Mouse (Mus musculus) Patski (cell line): ENCODE results near the gene Cdc42bpg. TPM values are rescaled to one million over a fixed set of nuclear protein-coding genes. Genes with fewer than 3 reads are reported as not detected.

ENCODE experiments used
- ATAC-seq: fragments of 100-300 bp; one replicate; pipeline ENCODE4 v1.8.0; 2021
- CTCF ChIA-PET: fragments of 350-600 bp; sonication (Branson Sonifier 250); formaldehyde crosslinking; loops from one replicate; lab custom pipeline; 2022; ENCODE audit warnings: inconsistent platforms; lab: Charles Lee
- POLR2A ChIA-PET: fragments of 350-600 bp; sonication (Branson Sonifier 250); formaldehyde crosslinking; loops from one replicate; lab custom pipeline; 2022; ENCODE audit warnings: antibody characterized with exemption, inconsistent platforms; lab: Charles Lee
- DNase-seq: peaks from one replicate; pipeline ENCODE4 v3.0.0-alpha.2; 2011; ENCODE audit warnings: low read depth, low spot score
- H3K27me3 ChIP-seq: fragments of 371-371 bp; one replicate; pipeline ENCODE4 v1.5.1; 2021
- CTCF ChIP-seq: fragments of 100-300 bp; IDR thresholded peaks from one replicate; pipeline ENCODE4 v1.5.1; 2021
- in situ Hi-C: fragments of 300-500 bp; cut with MboI; formaldehyde crosslinking; loops from 3 replicates; pipeline ENCODE4 v1.11.1; 2018; ENCODE audit warnings: low pct_unique_long_range_greater_than_20kb, mixed read lengths
- polyA plus RNA-seq: library from polyadenylated mRNA; unstranded; gene quantifications from one replicate; pipeline ENCODE4 v1.2.3, GENCODE M21; 2021

The Cdc42bpg gene
- polyA plus RNA-seq, 1 experiment from 2014 or later: 41.2 TPM

DNA sequence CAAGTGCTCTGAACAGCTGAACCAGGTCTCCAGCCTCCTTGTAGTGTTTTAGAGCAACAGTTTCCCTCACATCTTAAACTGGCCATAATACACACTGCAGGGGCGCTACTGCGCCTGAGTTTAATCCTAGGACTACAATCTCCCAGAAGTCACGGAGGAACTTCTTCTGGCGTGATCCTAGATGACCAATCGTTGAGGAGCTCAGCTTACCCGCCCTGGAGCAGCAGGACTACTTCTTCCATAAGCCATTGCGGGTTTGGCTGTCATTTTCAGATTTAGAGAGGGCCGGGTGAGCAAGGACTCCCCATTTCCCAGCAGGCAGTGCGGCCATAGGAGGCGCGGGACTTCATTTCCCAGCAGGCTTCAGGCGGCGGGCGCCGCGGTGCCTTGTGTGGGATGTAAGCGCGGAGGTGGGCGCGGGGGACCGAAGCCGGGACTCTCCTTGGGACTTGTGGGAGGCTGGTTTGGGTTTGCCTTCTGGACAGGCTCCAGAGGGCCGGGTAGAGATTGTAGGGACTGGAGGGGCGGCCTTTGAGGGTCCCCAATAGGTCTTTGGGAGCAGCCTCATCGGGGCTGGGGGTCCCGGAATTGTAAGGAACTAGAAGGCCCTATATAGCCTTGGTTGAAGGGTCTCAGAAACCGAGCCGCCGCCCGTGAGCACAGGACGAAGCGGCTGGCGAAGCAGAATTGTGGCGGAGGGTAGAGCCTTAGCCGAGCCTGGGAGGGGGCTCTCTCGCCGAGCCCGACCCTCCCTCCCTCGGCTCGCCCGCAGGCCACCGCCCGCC, 28.6 kb downstream of the Cdc42bpg start, which contains the start of gene Men1:
Gene Men1, plus strand, starts transcription at position 307 of the 785 bp plus-strand sequence.
- peak; percentile 85 for DNase-seq
- H3K27me3 ChIP-seq: no peaks in the 10 kb centered on the region
- no peak for TF ChIP-seq CTCF
- ATAC-seq: peak; percentile 88
- ChIA-PET CTCF (interaction anchor here (0.7 to 1.7 kb wide), 7 partner anchors 12 to 194 kb away, joined by 3 to 9 read pairs (median 3); partner anchors contain the start of genes Arl2 and Batf2), POLR2A (interaction anchor here (0.6 to 1.1 kb wide), 2 partner anchors 20 to 37 kb away, joined by 3 read pairs; no protein-coding TSS in a partner anchor)
- in situ Hi-C loops: loop anchor here (10.0 kb wide), 1 partner anchor 370 kb away; the partner anchor contains the start of gene Pola2

DNA sequence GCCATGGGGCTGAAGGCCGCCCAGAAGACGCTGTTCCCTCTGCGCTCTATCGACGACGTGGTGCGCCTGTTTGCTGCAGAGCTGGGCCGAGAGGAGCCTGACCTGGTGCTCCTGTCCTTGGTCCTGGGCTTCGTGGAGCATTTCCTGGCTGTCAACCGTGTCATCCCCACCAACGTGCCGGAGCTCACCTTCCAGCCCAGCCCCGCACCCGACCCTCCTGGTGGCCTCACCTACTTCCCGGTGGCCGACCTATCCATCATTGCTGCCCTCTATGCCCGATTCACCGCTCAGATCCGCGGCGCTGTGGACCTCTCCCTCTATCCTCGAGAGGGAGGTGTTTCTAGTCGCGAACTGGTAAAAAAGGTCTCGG, 29.2 kb downstream of the Cdc42bpg start:
- in situ Hi-C loops: loop anchor here (10.0 kb wide), 1 partner anchor 371 kb away; the partner anchor contains the start of gene Pola2
- DNase-seq: no peak
- POLR2A ChIA-PET: interaction anchor here (0.6 kb wide), 1 partner anchor 19 kb away, joined by 3 read pairs; no protein-coding TSS in a partner anchor
- TF ChIP-seq CTCF: no peak
- peak; percentile 6 for ATAC-seq
- CTCF ChIA-PET: interaction anchor here (0.9 kb wide), 1 partner anchor 74 kb away, joined by 3 read pairs; no protein-coding TSS in a partner anchor
- H3K27me3 ChIP-seq: no peaks in the 10 kb centered on the region

DNA sequence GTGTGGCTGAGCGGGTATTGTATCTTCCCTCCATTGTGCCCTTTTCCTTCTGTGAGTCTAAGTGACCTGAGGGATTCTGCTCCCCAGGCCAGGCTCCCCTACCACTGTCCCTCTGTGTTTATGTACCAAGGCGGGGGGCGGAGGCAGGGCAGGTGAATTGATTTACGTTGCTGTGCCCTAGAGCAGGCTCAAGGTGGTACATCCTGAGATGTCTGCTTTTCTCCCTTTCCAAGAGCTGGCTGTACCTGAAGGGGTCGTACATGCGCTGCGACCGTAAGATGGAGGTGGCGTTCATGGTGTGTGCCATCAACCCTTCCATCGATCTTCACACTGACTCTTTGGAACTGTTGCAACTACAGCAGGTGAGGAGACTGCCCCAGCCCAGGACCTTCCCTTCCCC, 30.7 kb downstream of the Cdc42bpg start:
- TF ChIP-seq CTCF: no peak
- in situ Hi-C loops: loop anchor here (10.0 kb wide), 1 partner anchor 372 kb away; the partner anchor contains the start of gene Pola2
- H3K27me3 ChIP-seq: no peaks in the 10 kb centered on the region
- DNase-seq: no peak
- ATAC-seq: no peak
- ChIA-PET POLR2A (no interaction called here), CTCF (interaction anchor here (0.9 to 1.8 kb wide), 2 partner anchors 69 to 74 kb away, joined by 3 to 5 read pairs; no protein-coding TSS in a partner anchor)

DNA sequence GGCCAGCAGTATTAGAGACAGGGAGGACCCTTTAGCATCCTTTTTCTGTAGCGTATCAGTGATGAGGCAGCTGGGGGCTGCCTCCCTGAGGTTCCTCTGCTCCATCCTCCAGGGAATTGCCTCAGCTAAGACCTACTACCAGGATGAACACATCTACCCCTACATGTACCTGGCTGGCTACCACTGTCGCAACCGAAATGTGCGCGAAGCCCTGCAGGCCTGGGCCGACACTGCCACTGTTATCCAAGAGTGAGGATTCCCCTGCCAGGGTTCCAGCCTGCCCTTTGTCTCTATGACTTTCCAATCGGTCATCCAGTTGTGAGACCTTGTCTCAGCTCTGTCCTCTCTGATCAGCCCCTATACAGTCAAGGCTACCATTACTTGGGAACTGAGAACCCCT, 31.9 kb downstream of the Cdc42bpg start:
- no peak for TF ChIP-seq CTCF
- no peak for DNase-seq
- ATAC-seq: no peak
- H3K27me3 ChIP-seq: no peaks in the 10 kb centered on the region
- POLR2A ChIA-PET: no interaction called here
- in situ Hi-C loops: loop anchor here (10.0 kb wide), 1 partner anchor 373 kb away; the partner anchor contains the start of gene Pola2
- CTCF ChIA-PET: interaction anchor here (1.8 kb wide), 1 partner anchor 75 kb away, joined by 5 read pairs; no protein-coding TSS in a partner anchor

DNA sequence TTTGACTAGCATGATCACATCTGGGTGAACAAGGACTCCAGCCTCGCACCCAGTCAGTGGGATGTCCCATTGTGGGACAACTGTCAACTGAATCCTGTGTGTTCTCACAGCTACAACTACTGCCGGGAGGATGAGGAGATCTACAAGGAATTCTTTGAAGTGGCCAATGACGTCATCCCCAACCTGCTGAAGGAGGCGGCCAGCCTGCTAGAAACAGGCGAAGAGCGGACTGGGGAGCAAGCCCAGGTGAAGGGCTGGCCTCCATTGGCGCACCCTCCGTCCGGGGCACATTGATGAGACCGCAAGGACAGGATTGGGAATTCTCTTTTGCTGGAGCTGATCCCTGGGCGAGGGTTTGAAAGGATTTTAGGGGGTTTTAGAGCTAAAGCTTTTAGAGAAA, 32.5 kb downstream of the Cdc42bpg start:
- DNase-seq (no peak), ATAC-seq (no peak)
- CTCF ChIA-PET: no interaction called here
- no peaks in the 10 kb centered on the region for H3K27me3 ChIP-seq
- in situ Hi-C loops: loop anchor here (10.0 kb wide), 1 partner anchor 374 kb away; the partner anchor contains the start of gene Pola2
- POLR2A ChIA-PET: no interaction called here
- no peak for TF ChIP-seq CTCF

DNA sequence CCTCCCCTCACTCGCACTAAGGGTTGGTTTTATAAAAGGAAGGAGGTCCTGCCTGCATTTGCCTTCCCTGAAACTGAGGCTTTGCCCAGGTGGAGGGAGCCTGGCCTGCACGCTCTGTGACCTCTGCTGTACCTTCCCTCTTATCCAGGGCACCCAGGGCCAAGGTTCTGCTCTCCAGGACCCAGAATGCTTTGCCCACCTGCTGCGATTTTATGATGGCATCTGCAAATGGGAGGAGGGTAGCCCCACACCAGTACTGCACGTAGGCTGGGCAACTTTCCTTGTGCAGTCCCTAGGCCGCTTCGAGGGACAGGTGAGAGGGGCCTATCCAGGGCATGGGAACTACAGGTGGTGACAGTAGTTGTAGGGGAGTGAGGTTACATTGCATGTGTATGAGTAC, 32.9 kb downstream of the Cdc42bpg start:
- no peaks in the 10 kb centered on the region for H3K27me3 ChIP-seq
- ATAC-seq (no peak), DNase-seq (no peak)
- in situ Hi-C loops: loop anchor here (10.0 kb wide), 1 partner anchor 374 kb away; the partner anchor contains the start of gene Pola2
- CTCF ChIA-PET: no interaction called here
- no peak for TF ChIP-seq CTCF
- POLR2A ChIA-PET: no interaction called here

DNA sequence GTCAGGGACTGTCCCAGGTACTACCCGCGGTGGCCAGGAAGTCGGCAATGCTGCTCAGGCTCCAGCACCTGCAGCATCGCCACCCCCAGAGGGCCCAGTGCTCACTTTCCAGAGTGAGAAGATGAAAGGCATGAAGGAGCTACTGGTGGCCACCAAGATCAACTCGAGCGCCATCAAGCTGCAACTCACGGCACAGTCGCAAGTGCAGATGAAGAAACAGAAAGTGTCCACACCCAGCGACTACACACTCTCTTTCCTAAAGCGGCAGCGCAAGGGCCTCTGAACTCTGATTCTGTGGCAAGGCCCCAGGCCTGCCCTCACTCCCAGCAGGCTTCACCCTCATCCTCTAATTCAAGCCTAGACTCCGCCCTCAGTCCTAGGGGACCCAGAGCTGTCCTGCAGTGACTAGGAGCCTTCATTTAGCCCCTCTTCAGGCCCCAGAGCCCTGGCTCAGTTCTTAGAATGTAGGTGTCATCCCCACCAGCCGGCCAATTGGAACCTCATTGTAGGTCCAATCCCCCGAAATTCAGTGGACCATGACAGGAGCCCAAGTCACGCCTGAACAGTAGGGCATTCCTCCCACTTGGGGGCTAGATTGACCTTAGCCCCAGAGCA, 33.7 kb downstream of the Cdc42bpg start:
- in situ Hi-C loops: loop anchor here (10.0 kb wide), 1 partner anchor 375 kb away; the partner anchor contains the start of gene Pola2
- no peaks in the 10 kb centered on the region for H3K27me3 ChIP-seq
- CTCF ChIA-PET: no interaction called here
- no peak for TF ChIP-seq CTCF
- no peak for DNase-seq
- no peak for ATAC-seq
- POLR2A ChIA-PET: interaction anchor here (1.1 kb wide), 1 partner anchor 198 kb away, joined by 3 read pairs; the partner anchor contains the start of gene Arl2

DNA sequence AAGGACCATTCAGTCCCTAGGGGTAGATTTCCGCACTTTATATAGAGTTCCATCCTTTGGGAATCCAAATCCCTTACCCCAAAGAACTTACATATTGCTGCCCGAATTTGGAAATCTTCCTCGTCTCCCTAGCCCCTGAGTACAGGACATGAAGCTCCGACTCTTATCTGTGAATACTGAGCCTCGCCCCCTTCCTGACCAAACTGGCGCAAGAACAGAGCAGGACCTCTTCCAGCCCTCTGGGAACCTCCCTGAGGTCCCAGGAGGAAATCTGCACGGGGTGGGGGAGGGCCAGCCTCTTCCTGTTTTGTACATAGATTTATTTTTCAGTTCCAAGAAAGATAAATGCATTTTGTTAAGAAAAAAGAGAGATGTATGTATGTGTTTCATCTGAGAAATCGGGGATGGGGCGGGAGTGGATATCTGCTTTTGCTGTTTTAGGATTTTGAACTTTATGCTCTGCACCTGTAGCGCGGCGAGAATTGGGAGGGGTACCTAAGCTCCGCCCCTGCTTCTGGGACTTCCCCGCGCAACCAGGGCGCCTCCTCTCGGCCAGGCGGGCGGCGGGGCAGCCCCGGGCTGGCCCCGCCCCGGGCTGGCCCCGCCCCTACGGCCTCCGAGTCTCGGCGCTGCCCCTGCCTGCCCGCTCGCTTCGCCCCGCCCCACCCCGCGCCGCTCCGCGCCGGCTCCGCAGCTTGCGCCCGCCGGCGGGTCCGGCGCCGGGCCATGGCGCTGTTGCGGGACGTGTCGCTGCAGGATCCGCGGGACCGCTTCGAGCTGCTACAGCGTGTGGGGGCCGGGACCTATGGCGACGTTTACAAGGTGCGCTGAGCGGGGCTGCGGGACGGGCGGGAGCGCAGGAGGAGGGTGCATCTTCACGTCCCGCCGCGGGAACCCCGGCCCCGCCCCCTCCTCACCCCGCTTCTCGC, 34.5 kb downstream of the Cdc42bpg start, which contains the start of gene Map4k2:
Gene Map4k2, plus strand, starts transcription at position 612 of the 929 bp plus-strand sequence.
- DNase-seq (no peak), ATAC-seq (peak; percentile 75)
- no peak for TF ChIP-seq CTCF
- ChIA-PET POLR2A (interaction anchor here (0.6 to 2.0 kb wide), 5 partner anchors 10 to 326 kb away, joined by 3 to 7 read pairs (median 4); partner anchors contain the start of gene Arl2), CTCF (interaction anchor here (0.6 to 0.9 kb wide), 2 partner anchors 9 to 78 kb away, joined by 3 read pairs; no protein-coding TSS in a partner anchor)
- in situ Hi-C loops: no loop called here
- no peaks in the 10 kb centered on the region for H3K27me3 ChIP-seq

DNA sequence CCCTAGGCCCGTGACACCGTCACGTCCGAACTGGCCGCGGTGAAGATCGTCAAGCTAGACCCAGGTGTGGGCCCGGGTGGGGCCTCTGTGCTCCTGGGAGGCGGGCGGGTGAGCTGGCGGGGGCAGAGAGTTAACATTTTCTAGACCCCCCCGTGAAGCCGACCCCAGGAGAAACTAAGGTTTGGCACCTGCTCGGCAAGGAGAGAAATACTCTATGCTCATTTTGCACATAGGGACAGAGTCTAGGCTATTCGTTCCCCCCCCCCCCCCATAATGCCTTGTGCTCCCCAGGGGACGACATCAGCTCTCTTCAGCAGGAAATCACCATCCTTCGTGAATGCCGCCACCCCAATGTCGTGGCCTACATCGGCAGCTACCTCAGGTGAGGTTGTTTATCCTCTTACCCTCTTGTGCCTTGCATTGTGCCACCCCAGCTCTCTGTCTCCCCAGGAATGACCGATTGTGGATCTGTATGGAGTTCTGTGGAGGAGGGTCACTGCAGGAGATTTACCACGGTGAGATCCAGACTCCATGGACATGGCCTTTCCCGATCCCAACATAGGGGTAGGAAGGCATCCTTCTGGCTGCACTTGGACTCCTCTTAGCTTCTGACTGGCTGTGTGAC, 35.3 kb downstream of the Cdc42bpg start:
- TF ChIP-seq CTCF: no peak
- no peaks in the 10 kb centered on the region for H3K27me3 ChIP-seq
- no peak for ATAC-seq
- DNase-seq: no peak
- ChIA-PET CTCF (interaction anchor here (0.9 kb wide), 1 partner anchor 79 kb away, joined by 3 read pairs; no protein-coding TSS in a partner anchor), POLR2A (interaction anchor here (0.7 to 2.0 kb wide), 3 partner anchors 9 to 325 kb away, joined by 4 to 7 read pairs (median 5); no protein-coding TSS in a partner anchor)
- in situ Hi-C loops: no loop called here
